Mouse (Mus musculus) hindlimb bud, embryonic 11.5 days (tissue): ENCODE measurements at regions not wholly inside any gene's neighbourhood (a gene's known extent, or its start where the extent isn't known, plus 50 kb on each side); places are given as distances from the start of the nearest gene placed in this dataset.
"Not testable (repeated sequence)": the region's sequence is repeated elsewhere in the genome, so short reads cannot be mapped to it uniquely, and the experiment has no call there.

Experiments used
- DNase-seq: peaks from one replicate; pipeline ENCODE4 v3.0.0-alpha.2; 2012; ENCODE audit warnings: low read depth, low spot score; ENCODE audit errors: extremely low spot score

DNA sequence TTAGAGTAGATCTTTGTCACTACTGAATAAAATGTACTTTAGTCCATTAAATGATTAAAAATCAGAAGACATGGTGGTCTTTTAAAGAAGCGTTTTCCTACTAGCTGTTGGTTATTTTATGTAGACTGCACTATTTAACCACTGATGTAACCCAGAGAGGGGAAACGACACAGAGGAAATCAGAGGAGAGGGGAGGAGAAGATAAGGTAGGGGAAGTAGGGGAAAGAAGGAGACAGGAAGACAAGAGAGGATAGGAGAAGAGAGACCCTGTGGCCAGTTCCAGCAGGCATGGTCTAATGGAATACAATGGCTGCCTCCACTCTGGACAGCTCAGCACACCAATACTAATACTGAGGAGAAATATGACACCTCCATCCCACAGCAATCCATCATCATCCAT is 208.6 kb upstream of the Btg1 start:
- DNase-seq: no peak

DNA sequence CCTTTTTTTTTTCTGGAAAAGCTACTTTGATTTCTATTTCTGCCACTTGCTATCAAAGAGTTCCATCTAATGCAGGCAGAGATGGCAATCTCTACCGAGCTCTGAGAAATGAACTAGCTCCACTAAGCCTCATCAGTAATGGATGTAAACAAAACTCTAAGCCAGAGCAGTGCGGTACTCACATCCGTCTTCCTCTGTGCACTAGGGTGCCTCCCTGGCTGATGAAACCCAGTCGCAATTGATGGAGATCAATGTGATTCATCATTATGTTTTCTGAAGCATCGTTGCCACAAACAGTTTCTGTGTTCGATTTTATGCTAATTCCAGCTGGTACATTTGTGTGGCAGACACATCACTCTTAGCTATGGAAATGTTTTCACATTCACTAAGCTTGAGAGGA is 206.8 kb upstream of the Btg1 start:
- no peak for DNase-seq

DNA sequence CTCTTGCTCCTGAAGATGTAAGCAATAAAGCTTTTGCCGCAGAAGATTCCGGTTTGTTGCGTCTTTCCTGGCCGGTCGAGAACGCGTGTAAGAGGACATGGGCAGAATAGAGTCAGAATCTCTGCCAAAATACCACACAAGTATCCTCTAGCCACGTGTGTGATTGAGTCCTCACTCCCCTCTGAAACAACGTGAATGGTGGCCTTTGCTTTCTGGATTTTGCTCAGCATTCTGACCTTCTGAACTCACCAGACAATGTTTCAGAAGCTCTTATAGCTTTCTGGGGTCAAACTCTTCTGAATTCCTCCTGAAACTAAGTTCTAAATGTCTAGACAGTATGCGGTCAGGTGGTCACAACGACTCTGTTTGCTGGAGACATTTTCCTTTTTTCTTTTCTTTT is 202.0 kb upstream of the Btg1 start:
- no peak for DNase-seq

DNA sequence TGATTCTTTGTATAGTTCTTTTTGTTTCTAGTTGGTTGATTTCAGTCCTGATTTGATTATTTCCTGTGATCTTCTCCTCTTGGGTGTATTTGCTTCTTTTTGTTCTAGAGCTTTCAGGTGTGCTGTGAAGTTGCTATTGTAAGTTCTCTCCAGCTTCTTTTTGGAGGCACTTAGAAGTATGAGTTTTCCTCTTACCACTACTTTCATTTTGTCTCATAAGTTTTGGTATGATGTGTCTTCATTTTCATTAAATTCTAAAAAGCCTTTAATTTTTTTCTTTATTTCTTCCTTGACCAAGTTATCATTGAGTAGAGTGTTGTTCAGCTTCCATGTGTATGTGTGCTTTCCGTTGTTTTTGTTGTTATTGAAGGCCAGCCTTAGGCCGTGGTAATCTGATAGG is 195.3 kb upstream of the Btg1 start:
- DNase-seq: not testable (repeated sequence)

DNA sequence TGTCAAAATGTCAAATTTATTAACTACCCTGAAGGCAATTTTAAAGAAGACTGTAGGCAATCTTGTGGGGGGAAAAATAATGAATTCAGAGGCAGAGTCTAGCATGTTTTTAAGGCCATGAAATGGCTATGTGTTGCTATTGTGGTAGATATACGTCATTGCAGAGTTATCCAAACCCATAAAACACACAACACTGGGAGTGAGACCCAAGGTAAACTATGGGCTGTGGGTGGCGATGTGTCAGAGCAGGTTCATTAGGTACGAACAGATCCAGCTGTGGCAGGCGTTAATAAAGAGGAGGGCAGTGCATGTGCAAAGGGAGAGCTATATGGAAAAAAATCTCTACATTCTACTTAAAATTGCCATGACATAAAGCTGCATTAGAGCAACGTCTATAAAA is 189.4 kb upstream of the Btg1 start:
- no peak for DNase-seq

DNA sequence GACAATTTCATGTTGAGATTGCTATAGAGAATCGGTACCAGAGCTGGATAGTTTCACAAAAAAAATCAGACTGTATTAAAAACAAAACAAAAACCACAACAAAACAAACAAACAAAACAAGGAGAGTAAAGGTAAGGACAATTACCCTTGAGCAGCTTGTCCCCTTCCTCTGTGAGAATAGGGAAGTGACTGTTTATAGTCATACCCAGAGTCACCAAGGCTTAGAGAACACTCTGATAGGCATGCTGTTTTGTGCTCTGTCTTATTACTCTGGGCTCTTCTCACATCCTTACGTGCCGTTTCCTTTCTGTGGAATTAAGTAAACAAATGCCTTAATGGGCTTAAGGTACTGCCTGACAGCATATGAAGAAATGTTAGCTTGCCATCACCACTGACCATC is 186.7 kb upstream of the Btg1 start:
- DNase-seq: no peak

DNA sequence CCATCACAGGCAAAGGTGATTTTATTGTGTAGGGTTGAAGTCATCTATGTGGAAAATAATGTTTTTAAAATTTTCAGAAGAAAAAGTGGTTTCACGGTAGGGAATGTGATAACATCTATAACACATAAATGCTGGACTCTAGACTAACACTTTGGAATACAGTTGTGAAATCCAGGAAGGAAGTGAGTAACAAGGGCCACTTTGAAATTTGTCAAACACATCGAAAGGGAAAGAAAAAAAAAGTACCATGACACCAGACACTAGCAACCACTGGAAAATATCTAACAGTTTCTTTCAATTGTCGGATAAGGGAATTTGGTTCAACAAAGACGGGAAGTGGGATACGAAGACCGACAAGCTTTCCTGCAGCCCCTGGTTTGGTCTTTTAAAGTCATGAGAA is 181.7 kb upstream of the Btg1 start:
- no peak for DNase-seq

DNA sequence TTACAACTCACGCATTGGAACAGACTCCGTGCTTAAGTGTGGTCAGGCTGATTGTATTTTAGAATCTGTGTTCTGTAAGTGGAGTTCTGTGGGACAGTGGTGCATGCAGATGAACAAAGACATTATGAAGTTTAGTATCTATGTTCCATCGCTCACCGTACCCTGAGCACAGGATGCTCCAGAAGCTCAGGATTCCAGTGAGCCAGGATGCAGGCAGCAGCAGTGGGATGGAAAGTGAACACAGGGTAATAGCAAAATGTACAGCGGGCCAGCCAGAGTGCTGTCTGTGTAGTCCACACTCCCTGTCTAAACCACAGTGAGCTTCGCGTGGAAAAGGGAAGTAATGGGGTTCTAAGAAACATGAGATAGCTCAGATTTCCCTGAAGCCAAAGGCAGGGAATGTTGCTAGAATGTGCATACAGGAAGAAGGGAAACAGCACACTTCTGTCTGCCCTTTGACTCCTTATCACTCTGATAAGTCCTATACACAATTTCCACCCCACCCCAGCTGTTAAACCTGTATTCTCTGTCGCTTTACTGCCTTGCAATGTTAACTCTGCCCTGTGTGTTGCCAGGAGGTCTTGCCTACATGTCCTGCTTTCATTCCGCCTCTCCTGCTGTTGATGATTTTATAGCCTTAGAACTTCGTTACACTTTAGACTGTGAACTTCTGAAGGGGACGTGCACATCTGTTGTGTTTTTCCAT is 178.3 kb upstream of the Btg1 start:
- DNase-seq: no peak

DNA sequence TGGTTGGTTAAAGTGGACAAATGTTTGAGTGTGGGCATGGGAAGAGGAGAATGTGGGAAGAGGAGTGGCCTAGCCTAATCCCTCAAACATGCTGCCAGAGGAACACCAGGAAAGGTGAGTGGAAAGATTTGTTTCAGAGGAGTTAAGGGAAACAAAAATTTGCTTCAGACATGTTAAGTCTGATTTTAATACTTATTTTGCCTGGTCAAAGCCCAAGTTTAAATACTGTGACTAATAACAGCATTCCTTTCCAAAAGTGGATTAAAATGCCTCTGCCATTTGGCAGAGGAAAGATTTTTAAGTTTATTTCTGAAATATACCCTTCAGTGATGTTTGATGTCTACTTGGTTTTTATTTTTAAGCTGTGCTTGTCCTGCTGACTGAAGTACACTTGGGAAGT is 174.6 kb upstream of the Btg1 start:
- DNase-seq: no peak

DNA sequence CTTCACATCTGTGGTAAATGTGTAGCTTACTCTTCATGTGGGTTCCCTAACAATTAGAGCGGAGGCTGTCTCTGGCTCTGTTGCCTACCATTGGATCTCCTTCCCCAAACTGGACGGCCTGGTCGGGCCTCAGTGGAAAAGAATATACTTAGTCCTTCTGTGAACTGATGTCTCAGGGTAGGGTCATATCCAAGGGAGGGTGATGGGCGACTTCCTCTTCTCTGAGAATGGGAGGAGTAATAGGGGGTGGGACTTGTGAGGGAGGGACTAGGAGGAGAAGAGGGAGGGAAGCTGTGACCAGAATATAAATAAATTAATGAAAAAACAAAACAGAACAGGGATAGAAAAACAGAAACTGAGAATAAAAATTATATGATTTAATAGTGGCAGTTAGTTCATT is 166.5 kb upstream of the Btg1 start:
- DNase-seq: no peak

DNA sequence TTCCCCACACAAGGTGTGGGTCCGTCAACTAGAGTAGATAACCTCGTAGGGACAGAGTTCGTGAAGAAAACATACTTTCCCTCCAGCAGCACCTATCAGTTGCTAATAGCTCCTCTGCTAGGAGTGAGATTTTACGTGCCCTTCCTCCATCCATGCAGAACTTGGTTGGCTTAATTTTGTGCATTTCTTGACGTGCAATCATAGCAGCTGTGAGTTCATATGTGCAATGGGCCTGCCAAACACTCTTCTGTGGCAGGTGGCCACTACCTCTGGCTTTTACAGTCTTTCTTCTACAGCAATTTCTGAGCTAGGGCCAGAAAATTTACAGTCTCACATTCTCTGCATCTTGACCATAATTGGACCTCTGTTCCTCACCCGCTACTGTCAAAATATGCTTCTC is 161.9 kb upstream of the Btg1 start:
- no peak for DNase-seq

DNA sequence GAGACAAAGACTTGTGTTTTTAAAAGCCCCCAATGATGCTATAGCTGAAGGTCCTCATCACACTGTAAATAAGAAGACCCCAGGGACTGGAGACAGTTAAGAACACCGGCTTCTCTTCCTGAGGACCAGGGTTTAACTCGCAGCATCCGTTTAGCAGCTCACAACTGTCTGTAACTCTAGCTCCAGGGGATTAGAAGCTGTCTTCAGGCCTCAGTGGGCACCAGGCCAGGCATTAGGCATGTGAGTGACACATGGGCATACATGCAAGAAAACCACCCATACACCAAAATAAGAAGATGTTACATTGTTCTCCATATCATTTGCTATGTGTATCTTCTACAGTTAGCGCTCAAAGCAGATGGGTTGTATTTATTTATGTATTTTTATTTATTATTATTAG is 158.3 kb upstream of the Btg1 start:
- DNase-seq: no peak

DNA sequence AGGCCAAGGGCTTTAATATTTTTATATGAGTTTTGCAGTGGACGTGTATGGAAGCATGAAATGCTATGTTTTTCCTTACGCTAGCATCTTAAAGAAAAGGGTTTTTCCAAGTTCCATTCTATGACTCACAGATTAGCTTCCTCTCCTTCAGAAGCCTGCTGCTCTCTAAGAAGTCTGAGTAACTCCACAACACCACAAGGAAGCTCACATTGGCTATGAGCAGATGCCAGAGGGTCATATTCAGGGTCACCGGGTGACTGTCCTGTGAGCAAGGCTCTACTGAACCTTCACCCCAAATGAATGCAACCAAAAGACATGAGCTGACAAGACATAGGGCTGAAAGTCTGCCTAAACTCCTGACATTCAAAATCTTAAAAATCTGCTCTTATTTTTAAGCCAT is 157.6 kb upstream of the Btg1 start:
- no peak for DNase-seq

DNA sequence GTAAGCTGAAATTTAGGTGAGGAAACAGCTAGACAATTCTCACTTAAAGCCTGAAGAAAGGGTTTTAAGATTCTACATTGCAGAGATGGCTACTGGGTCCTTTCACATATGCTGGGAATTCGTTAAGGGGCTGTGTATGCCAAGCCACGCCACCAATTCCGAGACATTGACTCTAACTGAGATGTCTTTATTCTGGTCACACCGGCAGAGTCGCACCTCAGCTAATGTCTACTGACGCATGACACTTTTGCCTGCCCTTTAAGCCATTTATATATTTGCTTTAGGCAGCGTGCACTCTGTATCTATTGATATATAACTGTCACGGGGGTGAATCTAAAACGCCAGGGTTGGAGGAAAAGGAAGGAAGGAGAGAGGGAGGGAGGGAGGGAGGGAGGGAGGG is 156.7 kb upstream of the Btg1 start:
- DNase-seq: no peak

DNA sequence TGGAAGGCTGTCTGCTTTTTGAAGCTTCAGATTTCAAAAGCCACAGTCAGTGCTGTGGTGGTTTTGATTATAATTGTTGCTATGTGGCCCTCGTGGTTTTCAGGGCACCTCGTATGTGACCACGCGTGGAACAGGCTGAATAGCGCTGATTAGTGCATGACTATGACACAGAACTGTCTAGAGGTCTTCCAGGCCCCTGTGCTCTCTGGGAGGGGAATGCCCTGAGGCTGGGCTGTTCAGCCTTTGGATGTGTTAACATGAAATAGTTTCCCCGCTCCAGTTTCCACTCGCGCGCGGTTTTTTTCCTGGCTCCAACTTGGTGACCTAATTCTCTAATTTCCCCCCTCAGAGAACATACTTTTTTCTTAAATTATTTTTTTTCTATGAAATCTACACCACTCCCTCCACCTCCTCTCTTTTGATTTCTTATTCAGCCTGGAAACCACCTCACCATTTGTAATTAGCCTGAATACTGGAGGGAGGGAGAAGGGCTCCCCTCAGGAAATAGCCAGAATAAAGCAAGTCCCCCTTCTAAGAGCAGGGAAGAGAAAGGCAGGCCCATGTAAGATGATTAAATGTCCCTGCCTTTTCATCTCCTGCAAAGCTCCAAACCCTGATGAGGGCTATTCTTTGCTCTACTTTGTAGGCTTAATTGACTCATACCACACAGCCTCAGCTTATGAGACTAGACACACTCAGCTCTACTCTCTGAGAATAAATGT is 156.0 kb upstream of the Btg1 start:
- DNase-seq: no peak

DNA sequence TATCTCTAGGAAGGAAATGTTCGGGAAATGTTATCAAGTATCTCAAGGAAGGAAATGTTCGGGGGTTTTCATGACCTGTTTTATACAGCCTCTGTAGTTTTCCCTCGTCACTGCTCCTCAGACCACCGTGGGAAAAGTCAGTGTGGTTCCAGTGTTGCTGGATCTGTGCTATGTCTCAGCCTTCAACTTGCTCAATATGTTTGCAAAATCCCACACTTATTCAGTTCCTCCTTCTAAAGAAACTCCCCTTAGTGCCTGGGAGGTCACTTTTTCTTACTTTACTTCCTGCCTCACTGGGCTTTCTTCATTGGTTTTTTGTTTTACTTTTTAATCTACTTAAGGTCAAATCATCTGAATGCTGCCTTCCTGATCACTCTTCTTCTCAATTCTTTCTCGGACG is 150.8 kb upstream of the Btg1 start:
- no peak for DNase-seq

DNA sequence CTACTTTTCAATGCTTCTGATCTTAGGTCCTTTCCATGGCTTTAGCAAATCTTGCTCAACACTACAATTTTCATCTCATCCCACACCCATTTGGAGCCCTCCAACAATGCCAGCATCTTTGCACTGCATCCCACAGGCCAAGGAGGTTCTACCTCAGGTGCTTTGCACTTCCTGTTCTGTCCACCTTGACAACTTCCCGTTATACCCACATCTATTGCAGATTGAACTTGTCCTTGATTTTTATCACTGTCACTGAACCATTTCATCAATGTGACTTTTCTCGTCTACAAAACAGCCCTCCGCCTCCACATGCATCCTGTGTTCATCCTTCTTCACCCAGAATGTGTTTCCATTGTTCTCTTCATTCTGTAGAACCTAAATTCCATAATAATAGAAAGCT is 150.0 kb upstream of the Btg1 start:
- no peak for DNase-seq

DNA sequence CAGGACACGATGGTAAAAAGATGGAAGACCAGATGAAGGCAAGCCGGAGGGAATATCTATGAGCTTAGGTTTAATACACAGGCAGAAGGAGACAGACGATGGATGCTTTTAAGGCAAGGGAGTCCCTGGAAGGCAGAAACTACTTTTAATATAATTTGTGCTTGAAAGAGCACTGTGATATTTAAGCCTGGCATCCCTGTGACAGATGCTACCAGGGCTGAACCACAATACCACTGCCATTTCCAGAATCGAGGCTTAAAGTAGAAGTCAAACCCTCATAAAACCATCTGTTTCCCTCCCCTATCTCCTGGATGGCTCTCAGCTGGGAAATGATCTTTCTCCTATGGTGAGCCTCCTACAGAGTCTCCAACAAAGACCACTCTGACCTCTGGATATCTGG is 149.1 kb upstream of the Btg1 start:
- no peak for DNase-seq

DNA sequence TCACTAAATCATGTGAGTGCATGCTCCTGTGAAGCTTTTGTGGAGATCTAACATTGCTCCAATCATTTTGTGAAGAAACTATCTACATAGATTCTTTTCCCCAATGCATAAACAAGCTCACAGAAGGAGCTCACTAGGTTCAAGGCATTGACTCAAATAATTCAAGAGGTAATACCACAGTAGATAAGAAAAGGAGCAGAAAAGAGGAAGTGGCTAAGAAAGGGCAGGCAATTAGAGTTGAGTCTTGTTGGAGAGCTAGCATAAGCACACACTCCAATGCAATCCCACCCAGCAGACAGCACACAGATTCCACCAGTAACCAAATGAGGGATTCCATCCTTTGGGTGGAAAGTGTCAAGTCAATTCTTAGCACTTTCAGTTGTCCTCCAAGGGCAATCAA is 145.3 kb upstream of the Btg1 start:
- no peak for DNase-seq

DNA sequence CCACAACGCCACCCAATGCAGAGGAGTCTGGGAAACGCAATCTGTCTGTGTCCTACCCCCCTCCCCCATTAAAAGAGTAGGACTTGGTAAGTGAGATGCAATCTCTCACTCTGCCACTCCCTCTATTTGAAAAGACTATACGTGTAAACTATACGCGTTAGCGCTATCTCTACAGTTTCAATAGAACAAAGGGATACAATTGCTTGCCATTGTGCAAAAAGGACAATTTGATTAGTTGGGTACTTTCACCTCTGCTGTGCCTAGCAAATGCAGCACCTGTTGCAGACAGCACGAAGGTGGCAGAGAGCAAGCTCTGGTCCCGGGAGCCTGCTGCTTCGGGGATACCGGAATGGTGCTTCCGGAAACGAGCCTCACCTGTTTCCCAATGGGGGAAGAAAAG is 137.5 kb upstream of the Btg1 start:
- no peak for DNase-seq

DNA sequence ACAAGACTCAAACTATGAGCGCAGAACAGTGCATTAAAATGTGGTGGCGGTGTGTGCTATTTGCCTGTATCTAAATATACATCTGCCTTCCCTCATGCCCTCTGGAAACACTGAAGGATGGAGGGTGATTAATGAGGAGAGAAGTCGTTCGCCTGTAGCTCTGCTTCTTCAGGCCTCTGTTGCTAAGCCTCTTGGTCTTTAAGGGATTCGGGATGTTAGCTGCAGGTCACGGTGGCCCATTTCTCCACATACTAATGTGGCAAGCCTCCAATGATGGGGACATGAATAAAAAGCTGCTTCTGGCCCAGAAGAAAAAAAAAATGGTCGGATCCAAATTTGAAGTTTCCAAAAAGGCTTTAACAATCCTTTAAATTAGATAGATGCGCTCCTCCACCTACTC is 137.0 kb upstream of the Btg1 start:
- DNase-seq: no peak

DNA sequence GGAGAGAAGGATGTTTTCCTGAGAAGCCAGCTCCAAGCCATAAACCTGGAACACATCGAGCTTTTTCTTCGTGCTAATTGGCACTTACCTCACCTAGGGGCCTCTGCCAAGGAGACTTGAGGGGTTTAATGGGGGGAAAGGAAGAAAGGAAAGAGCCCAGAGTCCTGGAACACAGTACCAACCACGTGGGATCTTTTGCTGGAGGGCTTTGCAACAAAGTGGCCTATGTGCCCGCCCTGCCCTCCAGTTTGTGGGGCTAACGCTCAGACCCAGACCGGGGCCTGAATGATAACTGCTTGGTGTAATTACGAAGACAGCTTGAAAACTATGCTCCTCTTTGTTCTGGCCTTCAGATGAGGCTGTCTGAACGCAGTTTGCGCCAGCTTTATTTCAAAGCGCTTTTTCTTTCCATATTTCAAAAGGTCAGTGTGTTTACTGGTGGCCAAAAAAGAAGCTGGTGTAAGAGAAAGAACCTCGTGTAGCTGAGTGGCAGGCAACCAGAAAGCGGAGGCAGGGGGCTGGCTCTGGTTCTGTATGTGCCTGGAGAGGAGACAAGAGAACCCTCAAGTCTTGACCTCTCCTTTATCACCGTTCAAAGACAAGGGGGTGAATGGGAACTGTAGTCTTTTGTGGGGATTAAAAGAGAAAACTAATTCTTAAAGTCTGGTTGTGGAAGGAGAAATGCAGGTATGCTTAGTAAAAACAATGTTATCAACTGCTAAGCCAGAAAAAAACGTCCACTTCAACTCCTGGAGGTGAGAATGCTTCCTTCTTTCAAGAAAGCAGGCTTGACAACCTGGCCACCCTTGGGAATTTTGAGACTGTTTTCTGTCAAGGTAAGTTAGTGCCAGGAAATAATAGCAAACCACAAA is 136.1 kb upstream of the Btg1 start:
- no peak for DNase-seq
